Mouse (Mus musculus) cerebellum, adult 2 months (tissue): Measurements from ENCODE around the gene Rbms1. TPM values are rescaled to one million over a fixed set of nuclear protein-coding genes. Genes with fewer than 3 reads are reported as not detected.

Source experiments
- DNase-seq, 2 experiments: peaks; one replicate each; pipeline ENCODE4 v3.0.0; 2021
- H3K27ac ChIP-seq: fragments of 200-500 bp; 2 replicates; pipeline ENCODE4 v1.5.1; 2012; ENCODE audit warnings: low read length, control low read depth, inconsistent platforms; ENCODE audit not compliant: insufficient read depth
- H3K27me3 ChIP-seq: fragments of 200-500 bp; 2 replicates; pipeline ENCODE4 v1.6.1; 2012; ENCODE audit warnings: inconsistent platforms, mild to moderate bottlenecking, low read length, moderate library complexity; ENCODE audit not compliant: control insufficient read depth, insufficient read depth
- H3K4me1 ChIP-seq: fragments of 200-500 bp; 2 replicates; pipeline ENCODE4 v1.6.1; 2011; ENCODE audit warnings: low read length; ENCODE audit not compliant: control insufficient read depth, insufficient read depth
- H3K4me3 ChIP-seq: fragments of 200-500 bp; replicated peaks from 2 replicates; pipeline ENCODE3; 2011; ENCODE audit warnings: mild to moderate bottlenecking, low read depth, low read length, control low read depth; ENCODE audit not compliant: insufficient read depth
- CTCF ChIP-seq: fragments of 200-500 bp; IDR thresholded peaks from 2 replicates; pipeline ENCODE4 v1.5.1; 2011; ENCODE audit warnings: low read depth, mild to moderate bottlenecking, control low read depth, low read length, moderate library complexity, borderline replicate concordance; ENCODE audit not compliant: insufficient read depth
- POLR2A ChIP-seq: fragments of 200-500 bp; IDR thresholded peaks from 2 replicates; pipeline ENCODE4 v1.6.1; 2011; ENCODE audit warnings: low read length, control low read depth, borderline replicate concordance; ENCODE audit not compliant: insufficient read depth
- WGBS: fragments of 180-500 bp; shearing (Covaris S2); methylation state at CpG from one replicate; pipeline ENCODE4 v1.1.7; 2018; 5-methylcytosine and 5-hydroxymethylcytosine counted together
- polyA plus RNA-seq: library from polyadenylated mRNA; depleted of rRNA; stranded (reverse); fragments of >200 nt; gene quantifications from 2 replicates; pipeline ENCODE4 v1.2.3, GENCODE M21; 2012

Gene Rbms1
- polyA plus RNA-seq, 1 experiment, result 23.5 TPM

DNA sequence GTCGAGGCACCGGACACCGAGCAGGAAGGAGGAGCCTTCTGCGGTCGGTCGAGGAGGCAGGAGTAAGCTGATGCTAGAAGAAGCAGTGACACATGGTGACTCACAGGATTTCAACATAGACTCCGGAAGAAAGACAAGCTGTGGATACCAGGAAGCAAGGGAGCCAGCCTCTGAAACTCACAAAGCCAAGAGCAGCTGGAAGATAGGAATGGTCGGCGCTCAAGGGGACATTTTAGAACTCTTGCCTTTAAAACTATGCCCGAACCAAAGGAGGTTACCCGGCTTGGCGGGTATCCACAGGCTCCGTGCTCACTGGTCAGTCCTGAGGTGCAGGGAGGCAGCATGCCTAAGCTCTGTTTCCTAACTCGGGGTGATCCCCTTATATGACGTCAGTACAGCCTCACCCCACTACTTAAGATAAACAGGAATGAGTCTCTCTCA lies 61.5 kb downstream of the Rbms1 start:
- Histone ChIP-seq H3K4me1 (no peaks in the 10 kb centered on the region), H3K27ac (no peak overlapping the region), H3K4me3 (no peak overlapping the region), H3K27me3 (no peaks in the 10 kb centered on the region; the same call in 1 of the 2 replicates)
- 82% methylated on average over 15 of the region's 15 CpGs for WGBS
- no peak for TF ChIP-seq CTCF
- TF ChIP-seq POLR2A, result no peak
- DNase-seq, result no peak

GRCm38 (mm10) chr2:60901013-60901412 lies 62.0 kb downstream of the Rbms1 start:
- DNase-seq, result no peak
- no peak overlapping the region for H3K27ac ChIP-seq
- 89% methylated on average over 6 of the region's 6 CpGs for WGBS
- H3K27me3 ChIP-seq, result no peaks in the 10 kb centered on the region; the same call in 1 of the 2 replicates
- H3K4me3 ChIP-seq, result no peak overlapping the region
- no peaks in the 10 kb centered on the region for H3K4me1 ChIP-seq
- no peak for TF ChIP-seq CTCF
- TF ChIP-seq POLR2A, result no peak

DNA sequence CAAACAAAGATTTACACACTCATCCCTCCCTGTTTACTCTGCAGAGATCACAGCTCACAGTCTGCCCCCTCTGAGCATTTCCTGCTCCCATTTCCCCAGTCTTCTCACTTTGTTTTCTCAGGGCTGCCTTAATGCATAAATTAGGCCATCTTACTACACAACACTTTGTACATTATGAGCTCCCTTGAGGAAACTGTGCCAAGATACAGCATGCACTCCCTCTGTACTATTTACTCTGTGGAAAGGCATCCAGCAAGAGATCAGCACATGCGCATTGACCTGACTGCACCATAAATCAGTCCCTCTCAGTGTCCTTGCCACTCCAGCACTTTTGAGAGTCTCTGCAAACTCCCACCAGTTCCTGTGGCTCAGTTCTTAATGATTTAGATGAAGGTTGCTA lies 70.0 kb downstream of the Rbms1 start:
- WGBS, result 83% methylated on average over 1 of the region's 1 CpGs

GRCm38 (mm10) chr2:60883931-60884330 lies 79.1 kb downstream of the Rbms1 start:
- TF ChIP-seq POLR2A (no peak), CTCF (no peak)
- no peak overlapping the region for H3K27ac ChIP-seq
- 67% methylated on average over 4 of the region's 4 CpGs for WGBS
- H3K4me3 ChIP-seq, result no peak overlapping the region
- no peaks in the 10 kb centered on the region; the same call in 1 of the 2 replicates for H3K27me3 ChIP-seq
- peaks cover 3% of the 10 kb centered on the region; the same call in 1 of the 2 replicates for H3K4me1 ChIP-seq
- DNase-seq, result no peak

More for the DNA sequence above, 70.0 kb downstream of the Rbms1 start:
- Histone ChIP-seq H3K27me3 (no peaks in the 10 kb centered on the region), H3K4me3 (no peak overlapping the region), H3K4me1 (no peaks in the 10 kb centered on the region), H3K27ac (no peak overlapping the region)
- no peak for DNase-seq
- TF ChIP-seq CTCF (no peak), POLR2A (no peak)

GRCm38 (mm10) chr2:60883043-60883365 lies 80.0 kb downstream of the Rbms1 start:
- TF ChIP-seq POLR2A, result no peak
- TF ChIP-seq CTCF, result no peak
- Histone ChIP-seq H3K4me3 (no peak overlapping the region), H3K4me1 (peaks cover 3% of the 10 kb centered on the region; the same call in 1 of the 2 replicates), H3K27ac (no peak overlapping the region), H3K27me3 (no peaks in the 10 kb centered on the region; the same call in 1 of the 2 replicates)
- WGBS, result 88% methylated on average over 3 of the region's 3 CpGs
- DNase-seq, result no peak

DNA sequence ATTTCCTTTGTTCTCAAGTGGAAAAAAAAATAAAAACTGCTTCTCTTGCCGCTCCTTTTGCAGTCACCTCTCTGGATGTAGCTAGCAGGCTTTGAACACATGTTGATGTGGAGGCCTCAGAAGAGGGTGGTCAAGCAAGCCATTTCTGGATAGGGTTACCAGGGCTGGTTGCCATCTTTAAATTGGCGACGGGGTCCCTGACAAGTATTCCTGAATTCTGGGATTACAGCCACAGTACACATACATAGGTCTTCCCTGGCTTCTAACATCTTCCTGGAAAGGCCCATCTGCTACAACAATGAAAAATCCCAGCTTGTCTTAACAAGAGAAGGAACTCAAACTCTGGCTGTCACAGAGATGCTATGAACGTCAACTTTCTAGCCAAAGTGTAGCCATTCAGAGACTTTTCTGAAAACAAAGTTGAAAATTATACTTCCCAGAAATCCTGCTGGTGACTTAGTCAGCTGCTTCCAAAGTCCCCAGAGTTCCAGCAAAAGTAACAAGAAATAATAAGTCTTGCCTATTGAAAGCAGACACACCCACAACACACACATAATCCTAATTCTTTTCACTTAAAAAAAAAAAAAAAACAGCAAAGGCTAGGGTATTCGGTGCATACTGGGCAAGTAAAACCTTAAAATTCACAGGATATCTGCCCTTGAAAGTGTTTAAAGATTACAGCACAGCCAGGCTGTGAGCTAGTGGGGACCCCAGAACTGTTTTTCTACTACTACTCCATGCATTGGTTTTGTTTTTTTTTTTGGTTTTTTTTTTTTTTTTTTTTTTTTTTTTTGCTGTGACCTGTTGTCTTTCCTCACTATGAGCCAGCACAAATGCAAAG lies 80.6 kb downstream of the Rbms1 start:
- H3K27ac ChIP-seq, result no peak overlapping the region
- WGBS, result 65% methylated on average over 5 of the region's 5 CpGs
- H3K27me3 ChIP-seq, result no peaks in the 10 kb centered on the region; the same call in 1 of the 2 replicates
- peak in 1 of 2 experiments; percentile 8 for DNase-seq
- no peak overlapping the region for H3K4me3 ChIP-seq
- TF ChIP-seq POLR2A, result no peak
- no peak for TF ChIP-seq CTCF
- peaks cover 3% of the 10 kb centered on the region; the same call in 1 of the 2 replicates for H3K4me1 ChIP-seq

GRCm38 (mm10) chr2:60881571-60882041 lies 81.4 kb downstream of the Rbms1 start:
- TF ChIP-seq POLR2A, result no peak
- Histone ChIP-seq H3K4me3 (peak overlapping the region; percentile 85), H3K27me3 (no peaks in the 10 kb centered on the region; the same call in 1 of the 2 replicates), H3K27ac (no peak overlapping the region), H3K4me1 (peaks cover 3% of the 10 kb centered on the region; the same call in 1 of the 2 replicates)
- DNase-seq, result no peak
- 5% methylated on average over 27 of the region's 27 CpGs for WGBS
